Mouse (Mus musculus) lung, postnatal 4 days (tissue): ENCODE measurements around the gene Padi4.

Source experiments
- DNase-seq, 2 experiments: peaks; one replicate each; pipeline ENCODE4 v3.0.0; 2021

Gene Padi4

DNA sequence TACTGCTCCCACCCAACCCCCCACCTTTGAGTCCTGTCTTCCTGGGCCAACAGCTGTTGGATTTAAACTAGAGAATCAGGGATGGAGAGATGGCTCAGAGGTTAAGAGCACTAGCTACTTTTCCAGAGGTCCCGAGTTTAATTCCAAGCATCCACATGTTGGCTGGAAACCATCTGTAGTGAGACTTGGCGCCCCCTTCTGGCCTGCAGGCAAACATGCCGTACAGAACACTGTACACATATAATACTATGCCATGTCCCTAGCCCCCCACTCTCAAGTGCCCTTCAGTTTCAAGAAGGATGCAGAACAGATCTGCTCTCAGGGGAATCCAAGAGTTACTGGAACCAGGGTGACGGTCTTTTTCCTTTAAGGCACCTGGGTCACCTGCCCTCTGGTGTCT, 42.4 kb downstream of the Padi4 start:
- DNase-seq: no peak

DNA sequence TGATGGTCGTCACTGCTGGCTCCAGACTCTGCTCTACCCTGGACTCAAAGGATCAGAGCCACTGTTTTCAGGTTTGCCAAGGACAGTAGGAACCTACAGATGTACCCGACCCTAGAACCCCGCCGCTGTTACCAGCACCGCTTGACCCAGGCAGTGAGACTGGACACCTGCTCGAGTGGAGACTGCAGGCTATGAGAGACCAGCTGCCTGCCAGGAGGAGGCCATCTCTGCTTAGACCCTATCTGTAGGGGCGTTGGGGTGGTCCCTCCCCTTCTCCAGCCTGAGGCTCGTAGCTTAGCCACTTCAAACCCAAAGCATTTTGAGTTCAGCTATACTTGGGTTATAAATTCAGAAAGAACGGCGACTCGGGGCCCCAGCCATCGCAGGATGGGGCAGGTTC, 47.1 kb downstream of the Padi4 start:
- DNase-seq: no peak

DNA sequence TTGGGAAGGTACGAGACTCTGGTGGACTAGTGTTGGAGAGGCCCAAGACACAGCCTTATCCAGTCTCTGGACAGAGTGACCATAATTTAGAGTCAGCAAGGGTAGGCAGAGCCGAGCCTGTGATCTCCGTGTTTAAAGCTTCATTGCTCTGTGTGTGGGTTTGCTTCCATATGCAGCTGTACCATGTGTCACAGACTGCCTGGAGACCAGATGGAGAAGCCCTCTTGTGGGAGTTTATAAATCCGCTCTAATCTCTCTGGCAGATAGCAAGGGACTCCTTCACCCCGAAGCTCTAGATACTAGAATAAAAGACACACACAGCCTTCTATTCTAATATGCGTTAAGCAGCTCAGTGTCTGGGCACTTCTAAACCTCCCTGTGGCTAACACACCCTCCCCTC, 49.3 kb downstream of the Padi4 start:
- no peak for DNase-seq

DNA sequence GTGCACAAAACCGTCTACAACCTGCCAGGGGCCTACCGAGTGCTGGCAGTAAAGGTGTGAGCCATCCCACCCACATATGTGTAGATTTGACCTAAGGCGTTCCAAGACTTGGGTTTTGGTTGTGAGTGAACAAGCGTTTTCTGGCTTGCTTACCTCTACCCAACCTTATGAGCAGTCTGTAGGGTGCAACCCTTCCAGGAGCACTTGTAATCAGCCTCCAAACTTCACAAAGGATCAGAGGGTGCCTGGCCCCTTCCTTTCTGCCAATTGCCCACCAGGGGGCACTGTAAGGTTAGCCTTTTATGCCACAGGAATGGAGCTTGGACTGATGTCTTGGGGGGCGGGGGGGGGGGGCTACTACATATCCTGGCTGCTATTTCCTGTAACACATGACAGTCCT, 50.2 kb downstream of the Padi4 start:
- DNase-seq: peak in 1 of 2 experiments; percentile 45

DNA sequence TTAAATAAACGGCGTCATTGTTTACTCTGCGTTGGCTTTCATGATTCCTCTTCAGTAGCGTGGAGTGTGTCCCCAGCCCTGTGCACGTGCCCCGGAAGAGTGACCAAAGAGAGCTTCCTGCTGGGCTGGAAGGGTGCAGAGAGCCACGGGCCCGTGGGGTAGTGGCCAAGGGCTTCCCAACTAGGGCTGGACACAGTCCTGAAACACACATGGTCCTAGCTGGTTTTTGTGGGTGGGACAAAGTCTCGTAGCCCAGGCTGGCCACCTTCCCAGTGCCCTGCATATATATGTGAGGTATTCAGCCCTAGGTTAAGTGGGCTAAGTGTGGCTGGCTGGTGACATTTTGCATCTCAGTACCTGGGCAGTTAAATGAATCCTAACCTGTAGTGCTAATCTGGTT, 50.8 kb downstream of the Padi4 start:
- no peak for DNase-seq

DNA sequence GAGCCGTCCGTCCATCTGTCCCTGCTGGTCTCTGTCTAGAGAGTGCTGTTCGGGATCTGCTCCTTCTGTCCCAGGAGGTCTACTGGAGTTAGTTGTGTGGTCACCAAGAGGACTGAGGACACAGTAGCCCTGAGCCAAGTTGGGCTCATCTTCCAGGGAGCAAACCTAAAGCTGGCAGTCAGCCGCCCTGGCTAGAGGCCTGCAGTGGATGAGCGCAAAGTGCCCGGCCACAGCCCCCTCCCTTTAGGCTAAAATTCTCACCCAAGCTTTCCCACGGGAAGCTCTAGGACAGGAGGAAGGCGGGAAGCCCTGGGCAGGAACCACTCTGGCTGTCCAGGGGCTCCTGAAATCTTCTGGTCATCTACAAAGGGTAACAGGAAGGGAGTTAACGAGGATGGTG, 51.3 kb downstream of the Padi4 start:
- peak in 1 of 2 experiments; percentile 59 for DNase-seq

DNA sequence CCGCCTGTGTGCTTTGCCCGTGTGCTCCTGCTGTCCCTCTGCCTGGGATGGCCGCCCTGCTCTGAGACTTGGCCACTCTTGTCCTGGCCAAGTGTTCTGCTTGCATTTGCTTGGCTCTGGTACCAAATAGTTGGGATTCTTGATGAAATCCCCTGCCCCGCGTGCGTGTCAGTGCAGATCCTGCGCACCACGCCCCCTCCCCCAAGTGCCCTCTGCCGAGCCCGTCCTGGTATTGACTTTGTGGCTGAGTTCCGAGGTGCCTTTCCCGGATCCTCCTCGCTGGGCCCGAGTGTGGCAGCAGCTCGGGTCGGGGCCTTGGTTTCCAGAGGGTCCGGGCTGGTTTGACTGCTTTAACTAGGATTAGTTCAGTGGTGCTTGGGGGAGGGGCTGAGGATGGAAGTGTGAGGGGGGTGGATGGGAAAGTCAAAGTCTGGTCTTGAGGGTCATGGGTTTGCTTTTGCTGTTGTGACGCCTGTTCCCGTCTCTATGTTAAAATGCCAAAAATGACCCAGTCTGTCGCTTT, 52.0 kb downstream of the Padi4 start:
- DNase-seq: peak; percentile 24 to 62

DNA sequence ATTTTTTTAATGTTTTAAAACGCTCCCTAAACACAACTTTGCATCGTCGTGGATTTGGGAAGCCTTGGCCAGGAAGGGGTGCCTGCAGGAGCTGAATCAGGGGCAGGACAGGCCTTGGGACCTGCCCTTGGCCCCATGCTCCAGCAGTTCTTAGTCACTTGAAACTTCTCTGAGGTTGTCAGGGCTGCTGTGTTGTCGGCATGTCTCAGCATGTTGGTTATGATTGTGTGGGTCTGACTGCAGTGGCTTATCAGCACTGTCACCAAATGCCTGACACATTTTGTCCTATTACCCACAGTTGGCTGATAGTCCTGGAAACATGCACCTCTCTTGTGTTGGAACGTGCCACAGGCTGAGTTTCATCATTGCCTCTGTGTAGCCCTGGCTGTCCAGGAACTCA, 53.9 kb downstream of the Padi4 start:
- DNase-seq: no peak

DNA sequence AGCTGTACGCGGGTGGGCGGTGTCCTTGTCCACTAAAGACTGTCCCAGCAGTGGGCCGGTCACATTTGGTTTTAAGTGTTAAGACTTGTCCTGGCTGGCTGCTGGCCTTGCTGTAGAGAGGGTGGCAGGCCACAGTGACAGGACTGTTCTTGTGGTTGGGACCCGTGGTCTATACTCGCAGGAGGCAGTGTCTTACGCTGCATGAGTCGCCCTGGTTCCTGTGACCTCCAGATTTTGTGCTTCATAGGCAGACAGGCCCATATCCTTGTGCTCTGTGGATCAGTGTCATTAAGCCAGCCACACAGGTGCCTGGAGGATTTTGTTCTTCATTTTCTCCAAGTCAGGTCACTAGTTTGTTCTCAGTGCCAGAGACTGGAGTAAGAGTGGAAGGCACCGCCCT, 55.6 kb downstream of the Padi4 start:
- no peak for DNase-seq

DNA sequence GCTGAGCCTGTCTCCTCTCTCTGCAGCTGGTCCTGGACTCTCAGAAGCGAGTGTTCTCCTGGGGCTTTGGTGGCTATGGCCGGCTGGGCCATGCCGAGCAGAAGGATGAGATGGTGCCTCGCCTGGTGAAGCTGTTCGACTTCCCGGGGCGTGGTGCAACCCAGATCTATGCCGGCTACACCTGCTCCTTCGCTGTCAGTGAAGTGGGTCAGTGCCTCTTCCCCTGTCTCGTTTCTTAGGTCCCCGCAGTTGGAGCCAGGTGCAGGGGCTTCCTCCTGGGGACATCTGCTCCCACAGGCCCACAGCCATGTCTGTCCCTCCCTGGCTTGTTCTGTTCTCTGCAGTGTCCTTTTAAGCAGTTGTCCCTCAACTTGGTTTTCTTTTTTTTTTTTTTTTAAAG, 57.0 kb downstream of the Padi4 start:
- DNase-seq: no peak

DNA sequence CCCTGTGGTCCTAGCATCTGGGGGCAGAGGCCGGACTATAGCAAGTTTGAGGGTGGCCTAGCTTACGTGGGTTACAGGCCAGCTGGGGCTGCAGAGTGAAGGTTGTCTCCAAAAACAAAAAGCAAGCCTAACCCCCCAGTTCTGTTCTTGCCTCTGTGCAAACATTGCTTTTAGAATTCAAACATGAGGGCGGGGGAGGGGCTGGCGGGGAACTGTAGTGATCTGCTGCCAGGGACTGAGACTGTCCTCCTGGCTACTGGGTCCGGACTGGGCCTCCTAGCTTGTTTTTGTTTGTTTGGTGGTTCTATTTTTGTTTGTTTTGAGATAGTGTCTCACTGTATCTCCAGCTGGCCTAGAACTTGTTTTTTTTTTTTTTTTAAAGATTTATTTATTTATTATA, 59.5 kb downstream of the Padi4 start:
- DNase-seq: no peak

DNA sequence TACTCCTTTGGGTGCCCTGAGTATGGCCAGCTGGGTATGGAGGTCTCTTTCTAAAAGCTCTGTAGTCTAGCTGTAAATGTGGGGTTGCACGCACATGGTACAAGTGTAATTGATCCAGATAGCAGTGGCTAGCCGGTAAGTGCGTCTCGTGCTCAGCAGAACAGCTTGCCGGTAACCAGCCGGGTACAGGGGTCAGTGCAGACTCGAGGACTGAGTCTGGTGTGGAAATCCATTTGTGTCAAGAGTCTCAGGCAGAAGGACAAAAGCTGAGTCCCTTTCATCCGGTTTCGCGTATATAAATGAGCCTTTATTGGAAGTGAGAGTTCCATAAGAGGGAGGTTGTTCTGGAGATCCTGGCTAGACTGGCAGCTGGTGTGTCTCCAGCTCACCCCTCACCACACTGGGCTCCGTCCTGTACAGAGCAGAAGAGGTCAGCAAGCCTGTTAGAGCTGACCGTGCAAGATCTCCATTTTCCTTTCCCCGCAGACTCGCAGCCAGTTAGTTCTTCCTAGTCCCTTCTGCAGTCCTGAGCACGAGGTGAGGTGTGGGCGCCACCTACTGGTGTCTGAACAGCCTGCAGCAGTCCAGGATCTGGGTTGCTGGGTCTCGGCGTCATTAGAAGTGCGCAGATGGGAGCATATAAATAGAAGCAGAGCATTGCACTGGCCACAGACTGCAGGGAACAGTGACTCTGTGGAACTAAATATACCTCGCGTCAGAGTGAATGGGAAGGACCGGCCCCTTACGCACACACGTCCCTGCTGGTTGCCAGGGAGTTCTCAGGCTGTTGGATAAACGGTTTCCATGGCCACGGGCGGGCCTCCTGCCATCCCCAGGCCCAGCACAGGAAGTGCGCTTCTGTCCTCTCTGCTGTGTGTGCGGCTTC, 60.3 kb downstream of the Padi4 start:
- DNase-seq: peak; percentile 95 to 96

DNA sequence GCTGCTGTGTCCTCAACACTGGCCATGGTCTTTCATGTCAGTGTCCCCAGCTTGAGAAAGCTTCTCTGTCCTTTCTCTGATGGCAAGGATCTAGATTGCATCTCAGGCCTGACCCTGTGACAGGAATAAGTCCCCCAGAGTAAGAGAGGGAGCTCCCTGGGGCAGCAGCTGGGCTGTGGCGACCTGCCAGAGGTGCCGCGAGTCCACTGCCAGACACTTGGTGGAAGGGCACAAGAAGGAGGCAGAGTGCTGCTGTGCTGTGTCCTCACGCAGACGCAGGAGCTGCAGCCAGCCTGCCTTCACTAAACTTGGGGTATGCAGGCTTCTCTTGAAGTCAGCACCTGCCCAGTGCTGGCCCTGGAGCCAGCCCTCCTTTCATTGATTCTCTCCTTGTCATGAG, 62.7 kb downstream of the Padi4 start:
- peak in 1 of 2 experiments; percentile 73 for DNase-seq

DNA sequence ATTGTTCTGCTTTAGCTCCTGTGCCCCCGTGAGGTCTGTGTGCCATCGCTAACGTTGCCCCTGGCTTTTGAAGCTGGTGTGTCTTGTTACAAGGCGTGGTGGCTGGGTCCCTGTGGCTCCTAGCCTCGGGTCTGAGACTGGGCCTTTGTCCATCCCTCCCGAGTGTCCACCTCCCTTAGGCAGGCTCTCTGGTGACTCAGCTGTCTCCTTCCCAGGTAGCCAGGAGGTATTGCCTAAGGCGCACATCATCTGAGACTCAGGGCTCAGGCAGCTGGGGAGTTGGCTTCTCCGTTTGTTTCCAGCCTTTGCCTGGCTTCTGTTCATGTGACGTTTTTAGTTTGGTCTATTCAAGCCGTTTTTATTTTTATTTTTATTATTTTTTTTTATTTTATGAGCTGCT, 63.3 kb downstream of the Padi4 start:
- DNase-seq: no peak

DNA sequence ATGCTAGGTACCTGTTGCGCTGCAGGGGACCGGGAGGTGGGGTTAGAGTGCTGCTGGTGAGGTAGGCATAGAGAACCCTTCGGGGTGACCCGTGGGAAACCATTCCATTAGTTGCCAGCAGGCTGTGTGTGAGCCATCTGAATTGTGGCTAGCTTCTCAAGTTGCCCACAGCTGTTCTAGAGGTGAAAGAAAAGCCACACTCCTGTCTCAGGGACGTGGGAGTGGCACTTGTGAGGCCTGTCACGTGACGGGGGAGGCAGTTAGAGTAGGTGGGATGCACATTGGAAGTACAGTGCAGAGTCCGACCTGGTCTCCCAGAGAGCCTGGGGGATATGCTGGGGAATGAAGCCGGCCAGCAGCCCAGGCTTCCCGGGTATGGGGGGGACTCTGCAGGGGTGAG, 64.4 kb downstream of the Padi4 start:
- no peak for DNase-seq

DNA sequence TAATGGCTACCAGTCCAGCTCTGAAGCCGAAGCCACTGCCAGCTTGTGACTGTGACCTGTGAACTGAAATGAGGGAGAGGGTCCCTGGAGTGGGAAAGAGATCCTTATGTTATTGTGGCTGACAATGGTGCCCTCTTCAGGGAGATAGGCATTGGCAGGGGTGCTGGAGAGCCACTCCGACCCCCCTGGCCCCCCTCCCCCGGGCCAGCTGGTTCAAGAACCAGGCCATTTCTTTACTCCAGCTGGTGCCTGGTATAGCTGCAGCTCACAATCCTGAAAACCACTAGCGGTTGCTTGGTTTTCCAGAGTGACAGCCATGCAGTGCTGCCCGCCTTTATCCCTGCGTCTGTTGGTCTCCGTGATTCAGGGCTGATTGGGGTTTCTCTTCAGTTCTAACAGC, 64.9 kb downstream of the Padi4 start:
- no peak for DNase-seq

DNA sequence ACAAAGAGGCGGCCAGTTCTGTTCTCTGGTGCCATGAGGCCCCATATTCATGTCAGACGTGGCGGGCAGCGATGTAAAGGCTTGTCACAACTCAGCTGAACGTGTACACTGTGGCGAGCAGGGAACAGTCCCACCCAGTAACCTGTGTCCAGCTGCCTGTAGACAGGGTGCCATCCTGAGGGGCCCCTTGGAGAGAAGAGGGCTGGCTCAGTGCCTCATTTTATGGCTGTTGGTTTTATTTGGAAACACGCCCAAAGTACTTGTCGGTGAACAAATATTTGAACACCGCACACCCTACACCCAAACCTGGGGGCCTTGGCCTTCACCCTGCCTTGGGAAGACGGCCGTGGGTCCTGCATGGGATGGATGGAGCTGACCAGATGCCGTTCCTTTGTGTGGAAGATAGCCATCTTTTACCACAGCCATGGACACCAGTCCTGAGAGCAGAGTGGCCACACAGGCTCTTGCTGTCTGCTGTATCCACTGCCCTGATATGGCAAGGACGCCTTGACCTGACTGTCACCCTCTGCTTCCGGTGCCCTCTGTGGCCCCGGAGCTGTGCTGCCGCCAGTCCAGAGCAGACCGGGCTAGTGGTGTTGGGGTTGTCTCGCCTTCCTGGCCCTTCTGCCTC, 65.6 kb downstream of the Padi4 start:
- DNase-seq: peak; percentile 48 to 58

DNA sequence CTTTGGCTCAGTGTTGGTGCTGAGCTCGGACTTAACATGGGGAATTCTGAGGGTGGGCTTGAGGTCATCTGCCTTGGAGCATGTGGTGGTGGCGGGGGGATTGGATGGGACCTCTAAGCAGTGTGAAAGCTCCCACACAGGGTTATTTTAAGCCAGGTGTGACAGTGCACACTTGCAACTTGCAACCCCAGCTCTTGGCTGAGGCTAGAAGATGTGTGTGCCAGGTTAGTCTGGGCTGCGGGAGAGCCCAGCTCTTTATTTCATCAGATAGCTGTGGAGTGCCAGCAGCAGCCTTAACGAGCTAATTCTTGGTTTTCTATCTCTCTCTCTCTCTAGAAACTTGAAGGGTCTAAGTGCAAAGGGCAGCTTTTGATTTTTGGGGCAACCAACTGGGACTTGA, 66.4 kb downstream of the Padi4 start:
- DNase-seq: no peak

DNA sequence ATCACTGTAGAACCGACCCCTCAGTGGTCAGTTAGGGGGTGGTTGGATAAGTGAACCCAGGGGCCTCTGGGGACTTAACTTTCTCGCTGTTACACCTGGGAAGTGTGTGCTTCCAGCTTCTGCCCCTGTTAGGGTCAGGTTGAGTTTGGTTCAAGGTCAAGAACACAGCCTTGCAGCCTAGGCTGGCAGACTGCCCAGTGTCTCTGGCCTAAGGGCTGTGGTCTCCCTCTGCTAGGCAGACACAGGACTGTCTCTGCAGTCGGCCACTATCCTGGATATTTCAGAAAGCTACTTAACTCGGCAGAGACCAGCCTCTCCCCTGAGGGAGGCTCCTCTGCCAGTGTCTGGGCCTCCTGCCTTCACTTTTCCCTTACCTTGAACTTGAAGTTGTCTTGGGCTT, 69.9 kb downstream of the Padi4 start:
- no peak for DNase-seq

DNA sequence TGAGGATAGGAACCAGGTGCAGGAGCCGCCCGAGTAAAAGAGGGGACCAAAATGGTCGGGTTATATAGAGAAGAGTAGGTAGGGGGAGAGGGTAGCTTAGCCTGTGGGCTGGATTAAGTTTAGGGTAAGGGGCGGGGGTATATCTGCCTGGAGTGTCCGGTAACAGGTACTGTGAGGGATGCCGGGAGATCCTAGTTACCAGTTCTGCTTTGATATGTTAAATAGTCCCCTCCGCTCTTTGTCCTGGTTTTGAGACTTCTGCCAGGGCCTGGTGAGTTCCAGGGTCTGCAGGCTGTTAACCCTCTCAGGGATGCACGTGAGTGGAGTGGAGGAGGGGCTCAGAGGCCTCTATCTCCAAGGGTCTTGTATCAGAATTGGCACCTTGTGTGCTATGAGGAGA, 70.4 kb downstream of the Padi4 start:
- no peak for DNase-seq

DNA sequence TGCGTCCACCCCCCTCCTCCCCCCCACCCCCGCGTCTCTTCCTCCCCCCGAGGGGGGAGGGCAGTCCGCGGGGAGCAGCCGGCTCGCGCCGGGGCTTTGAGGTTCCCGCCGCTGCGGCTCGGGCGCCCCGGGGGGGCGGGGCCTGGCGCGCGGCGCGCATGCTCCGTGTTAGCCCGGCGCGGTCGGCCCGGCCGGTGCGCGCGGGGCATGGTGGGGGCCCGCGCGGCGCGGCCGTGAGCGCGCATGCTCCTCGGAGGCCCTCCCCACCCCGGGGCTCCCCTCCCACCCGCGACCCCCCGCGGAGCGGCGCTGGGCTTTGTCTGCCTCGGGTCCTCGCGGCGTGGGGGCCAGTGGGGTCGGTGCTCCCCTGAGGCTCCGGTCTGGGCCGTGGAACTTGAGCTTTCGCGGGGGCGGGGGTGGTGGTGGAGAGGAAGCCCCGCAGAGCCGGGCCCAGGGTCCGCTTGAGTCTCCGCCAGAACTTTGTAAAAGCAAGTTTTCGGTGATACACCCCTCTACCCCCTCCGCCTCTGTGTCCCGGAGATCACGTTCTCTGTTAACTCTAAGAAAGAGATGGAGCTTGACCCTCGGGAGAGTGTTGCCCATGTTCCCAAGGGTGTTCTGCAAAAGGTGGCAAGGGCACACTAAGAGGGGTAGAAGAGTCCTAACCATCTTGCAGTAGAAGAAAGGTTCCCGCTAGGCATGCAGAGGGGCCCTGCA, 71.3 kb downstream of the Padi4 start:
- DNase-seq: peak; percentile 88 to 93

DNA sequence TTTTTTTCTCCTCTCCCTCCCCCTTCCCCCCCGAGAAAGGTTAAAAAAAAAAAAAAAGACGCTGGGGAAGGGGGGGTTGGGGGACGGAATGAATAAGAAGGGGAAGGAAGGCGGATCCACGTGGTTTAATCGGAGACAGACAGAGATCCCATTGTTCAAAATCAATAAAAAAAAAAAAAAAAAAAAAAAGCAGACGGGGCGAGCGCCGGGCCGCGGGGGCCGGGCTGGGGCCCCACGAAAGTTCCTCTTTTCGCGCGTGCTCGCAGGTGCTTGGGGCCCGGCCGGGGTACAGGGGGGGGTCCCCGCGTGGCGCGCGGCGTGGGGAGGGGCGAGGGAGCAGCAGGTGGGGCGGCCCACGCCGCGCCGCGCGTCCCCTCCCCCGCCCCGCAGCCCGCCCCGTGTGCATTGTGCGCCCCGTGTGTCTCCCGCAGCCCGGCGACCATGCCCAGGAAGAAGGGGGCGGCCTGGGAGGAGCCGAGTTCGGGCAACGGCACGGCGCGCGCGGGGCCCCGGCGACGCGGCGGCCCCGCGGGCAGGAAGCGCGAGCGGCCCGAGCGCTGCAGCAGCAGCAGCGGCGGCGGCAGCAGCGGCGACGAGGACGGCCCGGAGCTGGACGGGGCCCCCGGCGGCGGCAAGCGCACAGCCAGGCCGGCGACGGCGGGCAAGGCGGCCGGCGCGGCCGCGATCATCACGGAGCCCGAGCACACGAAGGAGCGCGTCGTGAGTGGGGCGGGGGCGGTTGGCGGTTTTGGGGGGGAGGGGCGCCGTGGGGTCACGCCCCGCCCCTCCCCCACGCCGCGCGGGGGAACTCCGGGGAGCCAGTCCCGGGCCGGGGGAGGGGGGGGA, 72.1 kb downstream of the Padi4 start:
- DNase-seq: peak; percentile 61 to 70
